Mouse (Mus musculus) embryonic facial prominence, embryonic 15.5 days (tissue): ENCODE results near the gene Tgm4. TPM values are rescaled to one million over a fixed set of nuclear protein-coding genes. Genes with fewer than 3 reads are reported as not detected.

Experiments used
- ATAC-seq: fragments of 200-750 bp; cut with Nextera tagmentation; 2 replicates; pipeline ENCODE4 v1.8.0; 2017; ENCODE audit warnings: low read depth, moderate TSS enrichment; ENCODE audit not compliant: insufficient number of reproducible peaks, low FRiP score, low TSS enrichment
- H3K27ac ChIP-seq: fragments of 300-500 bp; sonication (generic); replicated peaks from 2 replicates; pipeline ENCODE4 v1.5.1; 2015; ENCODE audit warnings: mild to moderate bottlenecking, inconsistent platforms
- H3K27me3 ChIP-seq: fragments of 300-500 bp; sonication (generic); 2 replicates; pipeline ENCODE4 v1.6.1; 2015; ENCODE audit warnings: inconsistent platforms
- H3K36me3 ChIP-seq: fragments of 300-500 bp; sonication (generic); 2 replicates; pipeline ENCODE4 v1.6.1; 2015; ENCODE audit warnings: mild to moderate bottlenecking, inconsistent platforms
- H3K4me1 ChIP-seq: fragments of 300-500 bp; sonication (generic); 2 replicates; pipeline ENCODE4 v1.6.1; 2015; ENCODE audit warnings: inconsistent platforms
- H3K4me2 ChIP-seq: fragments of 300-500 bp; sonication (generic); replicated peaks from 2 replicates; pipeline ENCODE4 v1.6.1; 2015; ENCODE audit warnings: mild to moderate bottlenecking, inconsistent platforms
- H3K4me3 ChIP-seq: fragments of 300-500 bp; sonication (generic); replicated peaks from 2 replicates; pipeline ENCODE4 v1.5.1; 2015; ENCODE audit warnings: mild to moderate bottlenecking, inconsistent platforms
- H3K9ac ChIP-seq: fragments of 300-500 bp; sonication (generic); 2 replicates; pipeline ENCODE4 v1.6.1; 2015; ENCODE audit warnings: inconsistent platforms
- H3K9me3 ChIP-seq: fragments of 300-500 bp; sonication (generic); replicated peaks from 2 replicates; pipeline ENCODE4 v1.6.1; 2016; ENCODE audit warnings: inconsistent platforms
- WGBS: fragments of 180-500 bp; shearing (Covaris S2); methylation state at CpG from one replicate; pipeline ENCODE4 v1.1.7; 2015; 5-methylcytosine and 5-hydroxymethylcytosine counted together
- polyA plus RNA-seq: library from polyadenylated mRNA; unstranded; fragments of >200 nt; fragmentation: Nextera tagmentation; extraction: Ambion mirVana; gene quantifications from 2 replicates; pipeline ENCODE4 v1.2.1, GENCODE M21; 2015

The Tgm4 gene
- polyA plus RNA-seq, 1 experiment from 2014 or later = 0.47 TPM

DNA sequence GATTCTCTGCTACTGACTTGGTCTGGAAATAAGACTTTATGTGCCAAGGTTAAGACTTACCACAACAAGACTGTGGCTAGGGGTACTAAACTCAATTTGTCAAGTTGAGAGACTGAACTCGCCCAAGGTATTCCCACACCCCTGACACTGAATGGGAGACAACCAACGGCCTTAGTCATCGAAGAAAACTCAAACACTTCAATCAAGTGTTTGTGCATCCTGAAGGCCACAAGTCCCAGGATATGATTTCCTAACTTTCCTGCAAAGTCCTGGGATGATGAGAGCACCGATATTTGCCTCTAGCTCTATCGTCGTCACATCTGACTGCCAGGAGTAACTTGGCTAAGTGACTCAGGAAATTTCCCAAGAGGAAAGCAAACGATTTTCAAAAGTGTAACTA lies 74.7 kb downstream of the Tgm4 start:
- Histone ChIP-seq H3K4me2 (no peak overlapping the region), H3K4me3 (no peak overlapping the region), H3K27ac (no peak overlapping the region), H3K4me1 (peaks cover 21% of the 10 kb centered on the region), H3K9ac (no peak overlapping the region), H3K27me3 (no peaks in the 10 kb centered on the region), H3K36me3 (peaks cover 8% of the 10 kb centered on the region; the same call in 1 of the 2 replicates), H3K9me3 (no peaks in the 10 kb centered on the region)
- no peak for ATAC-seq
- WGBS = 81% methylated on average over 7 of the region's 7 CpGs

DNA sequence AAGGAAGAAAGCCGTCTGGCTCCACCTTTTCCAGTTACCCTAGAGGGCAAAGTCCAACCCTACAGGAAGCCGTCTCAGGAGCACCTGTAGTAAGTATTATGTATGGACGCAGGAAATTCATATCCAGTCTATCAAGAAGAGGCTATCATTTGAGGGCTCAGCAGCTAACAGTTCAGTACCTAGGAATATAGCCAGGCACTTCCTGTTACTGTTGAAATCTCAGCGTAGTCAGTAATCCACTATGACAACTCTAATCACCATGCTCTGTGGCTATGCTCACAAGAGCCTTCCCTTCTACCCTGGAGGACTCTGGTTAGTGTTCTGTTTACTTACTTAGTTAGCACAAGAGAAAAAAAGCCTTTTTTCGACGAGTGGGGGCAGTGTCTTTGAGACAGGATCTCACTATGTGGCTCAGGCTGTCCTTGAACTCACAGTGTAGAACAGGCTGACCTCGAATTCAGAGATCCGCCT lies 77.3 kb downstream of the Tgm4 start:
- 51% methylated on average over 8 of the region's 8 CpGs for WGBS
- Histone ChIP-seq H3K27ac (no peak overlapping the region), H3K4me1 (peaks cover 21% of the 10 kb centered on the region), H3K9ac (peak overlapping the region; percentile 95), H3K27me3 (no peaks in the 10 kb centered on the region), H3K9me3 (no peaks in the 10 kb centered on the region), H3K36me3 (peaks cover 13% of the 10 kb centered on the region; the same call in 1 of the 2 replicates), H3K4me2 (peak overlapping the region; percentile 80), H3K4me3 (peak overlapping the region; percentile 95)
- no peak for ATAC-seq

DNA sequence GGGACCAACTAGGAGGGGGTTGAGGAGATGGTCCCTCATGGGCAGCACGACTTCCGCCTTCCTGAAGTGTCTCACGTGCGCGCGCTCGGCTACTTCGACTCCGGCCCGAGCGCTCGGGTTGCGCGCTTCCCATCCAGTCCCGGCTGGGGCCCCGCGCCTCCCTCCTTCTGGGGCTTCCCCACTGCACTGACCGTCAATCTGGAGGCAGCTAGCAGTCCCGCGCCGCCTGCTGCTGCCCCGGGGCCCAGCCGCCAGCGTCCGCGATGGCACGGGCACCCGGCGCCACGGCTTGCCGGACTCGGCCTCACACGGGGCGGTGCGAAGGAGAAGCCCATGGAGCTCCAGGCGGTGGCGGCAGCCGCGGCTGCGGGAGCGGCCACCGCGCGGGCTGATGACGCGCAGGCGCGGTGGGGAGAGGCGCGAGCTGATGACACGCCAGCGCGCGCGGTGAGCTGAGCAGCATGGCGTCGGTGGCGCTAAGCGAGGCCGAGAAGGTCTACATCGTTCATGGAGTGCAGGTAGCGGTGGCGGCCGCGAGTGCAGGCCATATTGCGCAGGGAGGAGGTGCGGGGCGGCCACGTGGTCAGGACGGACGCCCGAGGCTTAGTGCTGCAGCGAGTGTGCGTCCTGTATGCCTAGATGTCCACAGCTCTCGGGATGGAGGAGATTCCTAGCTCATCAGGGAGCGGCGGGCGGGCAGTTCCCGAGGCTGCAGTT lies 78.4 kb downstream of the Tgm4 start, which contains the start of the genes Zdhhc3 and Exosc7:
Zdhhc3 (minus strand) TSS at position 401 of the 717 bp plus-strand sequence.
Exosc7 (plus strand) TSS at position 411 of the 717 bp plus-strand sequence.
- ATAC-seq = peak; percentile 93
- WGBS = under 1% methylated on average over 79 of the region's 79 CpGs
- H3K4me2 ChIP-seq = peak within 1 kb of the TSS; percentile 80
- peak within 1 kb of the TSS; percentile 96 for H3K27ac ChIP-seq
- no peaks in the 10 kb centered on the region for H3K27me3 ChIP-seq
- peak within 1 kb of the TSS; percentile 95 for H3K4me3 ChIP-seq
- no peaks in the 10 kb centered on the region for H3K9me3 ChIP-seq
- H3K4me1 ChIP-seq = peaks cover 21% of the 10 kb centered on the region
- peak within 1 kb of the TSS; percentile 95 for H3K9ac ChIP-seq
- peaks cover 15% of the 10 kb centered on the region; the same call in 1 of the 2 replicates for H3K36me3 ChIP-seq

DNA sequence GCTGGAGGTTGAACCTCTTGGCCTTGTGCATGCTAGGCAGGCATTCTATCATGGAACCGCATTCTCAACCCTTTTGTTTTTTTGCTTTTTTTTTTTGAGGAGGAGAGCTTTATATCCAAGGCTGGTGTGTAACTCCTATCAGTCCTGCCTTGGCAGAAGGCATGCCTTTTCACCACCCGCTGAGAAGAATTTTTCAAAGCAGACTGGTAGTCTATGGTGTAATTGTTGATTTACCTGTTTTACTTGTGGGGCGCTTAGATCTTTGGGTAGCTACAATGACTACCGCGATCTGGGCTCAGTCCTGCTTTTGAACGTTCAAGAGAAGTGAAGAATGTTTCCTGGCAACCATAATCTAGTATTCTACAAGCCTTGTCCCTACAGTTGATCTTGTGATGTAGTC lies 79.4 kb downstream of the Tgm4 start:
- ATAC-seq = no peak
- Histone ChIP-seq H3K27me3 (no peaks in the 10 kb centered on the region), H3K4me3 (peak overlapping the region; percentile 95), H3K9ac (peak overlapping the region; percentile 95; the same call in 1 of the 2 replicates), H3K27ac (peak overlapping the region; percentile 96), H3K36me3 (peaks cover 17% of the 10 kb centered on the region), H3K4me2 (peak overlapping the region; percentile 80), H3K4me1 (peaks cover 21% of the 10 kb centered on the region), H3K9me3 (no peaks in the 10 kb centered on the region)
- 60% methylated on average over 6 of the region's 6 CpGs for WGBS

DNA sequence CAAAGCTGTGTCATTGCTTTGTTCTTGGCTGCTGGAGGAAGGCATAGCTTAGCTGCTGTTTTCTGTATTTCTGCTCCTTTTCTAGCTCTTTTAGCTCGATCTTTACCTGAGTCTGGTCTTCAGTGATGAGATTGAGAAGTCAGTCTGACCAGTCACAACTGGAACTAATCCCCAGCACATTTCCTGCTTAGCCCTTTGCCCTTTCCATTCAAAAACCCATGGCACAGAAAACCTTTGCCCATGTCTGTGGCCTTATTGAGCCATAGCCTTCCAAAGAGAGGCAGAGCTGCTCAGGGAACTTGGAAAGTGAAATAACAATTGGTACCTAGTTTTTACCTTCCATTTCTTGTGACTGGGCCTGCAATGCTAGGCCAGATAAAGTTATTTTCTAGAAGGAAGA lies 81.0 kb downstream of the Tgm4 start:
- WGBS = 86% methylated on average over 1 of the region's 1 CpGs

More for the DNA sequence above, 81.0 kb downstream of the Tgm4 start:
- no peak overlapping the region for H3K4me3 ChIP-seq
- no peaks in the 10 kb centered on the region for H3K27me3 ChIP-seq
- H3K4me1 ChIP-seq = peaks cover 21% of the 10 kb centered on the region
- no peak overlapping the region for H3K27ac ChIP-seq
- no peak overlapping the region for H3K9ac ChIP-seq
- no peak for ATAC-seq
- no peak overlapping the region for H3K4me2 ChIP-seq
- H3K9me3 ChIP-seq = no peaks in the 10 kb centered on the region
- H3K36me3 ChIP-seq = peaks cover 33% of the 10 kb centered on the region

Other genes starting within 250 kb of the Tgm4 start
- 7.5 and 7.7 TPM in 2 replicates for gene Tcaim, start 229.2 kb upstream of the Tgm4 start, polyA plus RNA-seq
- 0.85 and 1.1 TPM in 2 replicates for gene Gm35549, start 190.7 kb upstream of the Tgm4 start, polyA plus RNA-seq
- gene Zfp445, start 168.7 kb upstream of the Tgm4 start, polyA plus RNA-seq = 61.4 and 63.9 TPM in 2 replicates
- 5.3 and 6.5 TPM in 2 replicates for gene Zkscan7, start 149.0 kb upstream of the Tgm4 start, polyA plus RNA-seq
- gene Zfp105, start 111.7 kb upstream of the Tgm4 start, polyA plus RNA-seq = 17.5 and 18.4 TPM in 2 replicates
- 28.1 and 29.2 TPM in 2 replicates for gene 1110059G10Rik, start 83.7 kb upstream of the Tgm4 start, polyA plus RNA-seq
- 39.1 and 40.0 TPM in 2 replicates for gene Kif15, start 83.7 kb upstream of the Tgm4 start, polyA plus RNA-seq
- gene Tmem42, start 13.4 kb upstream of the Tgm4 start, polyA plus RNA-seq = 26.0 and 27.3 TPM in 2 replicates
- 74.8 and 78.9 TPM in 2 replicates for gene Zdhhc3, start 78.5 kb downstream of the Tgm4 start, polyA plus RNA-seq
- 98.0 and 105 TPM in 2 replicates for gene Exosc7, start 78.5 kb downstream of the Tgm4 start, polyA plus RNA-seq
- 5.4 and 5.6 TPM in 2 replicates for gene Clec3b, start 116.2 kb downstream of the Tgm4 start, polyA plus RNA-seq
- 11.6 and 14.1 TPM in 2 replicates for gene Cdcp1, start 181.3 kb downstream of the Tgm4 start, polyA plus RNA-seq
- gene Tmem158, start 226.0 kb downstream of the Tgm4 start, polyA plus RNA-seq = 17.0 and 18.8 TPM in 2 replicates